Mouse (Mus musculus) CH12.LX (cell line): ENCODE data around the gene Gatad2a.

Source experiments
- CHD2 ChIP-seq: IDR thresholded peaks from 2 replicates; pipeline ENCODE4 v1.6.1; 2011; ENCODE audit warnings: low read length, improper control_type of control experiment
- CTCF ChIP-seq, 2 experiments: IDR thresholded peaks in 1 of 2; conservative IDR thresholded peaks in 1 of 2; 2 replicates each; pipeline ENCODE4 v1.5.1; 2011 to 2012; ENCODE audit warnings: low read depth in 2 of 2, low read length in 2 of 2, improper control_type of control experiment in 1 of 2, inconsistent platforms in 1 of 2, mild to moderate bottlenecking in 1 of 2, moderate library complexity in 1 of 2
- EP300 ChIP-seq: IDR thresholded peaks from 2 replicates; pipeline ENCODE4 v1.6.1; 2011; ENCODE audit warnings: low read length, improper control_type of control experiment
- GABPA ChIP-seq: IDR thresholded peaks from 2 replicates; pipeline ENCODE4 v1.6.1; 2012; ENCODE audit warnings: low read depth, low read length, improper control_type of control experiment, inconsistent platforms; ENCODE audit not compliant: insufficient replicate concordance
- JUND ChIP-seq: conservative IDR thresholded peaks from 2 replicates; pipeline ENCODE4 v1.6.1; 2011; ENCODE audit warnings: low read depth, low read length, improper control_type of control experiment
- POLR2AphosphoS2 ChIP-seq: IDR thresholded peaks from 2 replicates; pipeline ENCODE4 v1.6.1; 2011; ENCODE audit warnings: low read depth, low read length, improper control_type of control experiment
- USF2 ChIP-seq: conservative IDR thresholded peaks from 2 replicates; pipeline ENCODE4 v1.6.1; 2011; ENCODE audit warnings: low read depth, low read length, improper control_type of control experiment
- ZNF384 ChIP-seq: IDR thresholded peaks from 2 replicates; pipeline ENCODE4 v1.6.1; 2012; ENCODE audit warnings: low read depth, low read length, improper control_type of control experiment, inconsistent platforms

- TF ChIP-seq CTCF (conservative IDR thresholded peaks at IDR 0.05 in 1 of 2, IDR thresholded peaks at IDR 0.05 in 1 of 2; ENCODE audit: low read depth in 2 of 2, low read length in 2 of 2), result no peak
- TF ChIP-seq POLR2AphosphoS2, result no peak
- peak; percentile 62 for TF ChIP-seq ZNF384
- no peak for TF ChIP-seq CHD2
- TF ChIP-seq GABPA, result no peak
- no peak for TF ChIP-seq JUND
- TF ChIP-seq EP300, result no peak
- TF ChIP-seq USF2, result no peak
Measured at GRCm38 (mm10) chr8:69900895-69901451, 95.2 kb downstream of the Gatad2a start.
